Mouse (Mus musculus) adrenal gland, postnatal 10 days (tissue): Measurements from ENCODE around the gene March1. TPM values are rescaled to one million over a fixed set of nuclear protein-coding genes. Genes with fewer than 3 reads are reported as not detected.

ENCODE experiments used
- DNase-seq: peaks from one replicate; pipeline ENCODE4 v3.0.0; 2021; ENCODE audit warnings: mixed read lengths
- total RNA-seq, 2 experiments: library from RNA; stranded (reverse); gene quantifications; 2 replicates each; pipeline ENCODE4 v1.2.3; 2021

March1 gene
- total RNA-seq, 2 experiments from 2014 or later, result 1.8 to 2.6 TPM

- no peak for DNase-seq
These were observed 370.0 kb downstream of the March1 start for GRCm38 (mm10) chr8:65987665-65988064.

GRCm38 (mm10) chr8:66022815-66023214, 405.1 kb downstream of the March1 start:
- no peak for DNase-seq

GRCm38 (mm10) chr8:66033651-66034050, 416.0 kb downstream of the March1 start:
- no peak for DNase-seq

GRCm38 (mm10) chr8:66034429-66034828, 416.7 kb downstream of the March1 start:
- no peak for DNase-seq

GRCm38 (mm10) chr8:66094152-66094551, 476.5 kb downstream of the March1 start:
- no peak for DNase-seq

GRCm38 (mm10) chr8:66098148-66098547, 480.4 kb downstream of the March1 start:
- no peak for DNase-seq

GRCm38 (mm10) chr8:66119294-66119693, 501.6 kb downstream of the March1 start:
- DNase-seq, result no peak

- no peak for DNase-seq
These were observed 541.9 kb downstream of the March1 start for GRCm38 (mm10) chr8:66159648-66160047.

- no peak for DNase-seq
These were observed 549.1 kb downstream of the March1 start for GRCm38 (mm10) chr8:66166835-66167234.

- no peak for DNase-seq
These were observed 549.9 kb downstream of the March1 start for GRCm38 (mm10) chr8:66167405-66168173.

- DNase-seq, result no peak
These were observed 561.6 kb downstream of the March1 start for GRCm38 (mm10) chr8:66179336-66179735.

- DNase-seq, result no peak
These were observed 563.6 kb downstream of the March1 start for GRCm38 (mm10) chr8:66181265-66181664.

- DNase-seq, result no peak
These were observed 564.6 kb downstream of the March1 start for GRCm38 (mm10) chr8:66182257-66182656.

GRCm38 (mm10) chr8:66183454-66183853, 565.8 kb downstream of the March1 start:
- DNase-seq, result no peak

GRCm38 (mm10) chr8:66185226-66185625, 567.5 kb downstream of the March1 start:
- no peak for DNase-seq

- no peak for DNase-seq
These were observed 576.7 kb downstream of the March1 start for GRCm38 (mm10) chr8:66194416-66194815.

- DNase-seq, result no peak
These were observed 582.5 kb downstream of the March1 start for GRCm38 (mm10) chr8:66200169-66200568.

GRCm38 (mm10) chr8:66203814-66204438, 586.2 kb downstream of the March1 start:
- DNase-seq, result no peak

GRCm38 (mm10) chr8:66209553-66209952, 591.9 kb downstream of the March1 start:
- no peak for DNase-seq

- DNase-seq, result no peak
These were observed 592.6 kb downstream of the March1 start for GRCm38 (mm10) chr8:66210294-66210693.

GRCm38 (mm10) chr8:66219974-66220373, 602.3 kb downstream of the March1 start:
- no peak for DNase-seq

GRCm38 (mm10) chr8:66229931-66230330, 612.2 kb downstream of the March1 start:
- no peak for DNase-seq

GRCm38 (mm10) chr8:66269546-66269945, 651.8 kb downstream of the March1 start:
- DNase-seq, result no peak

- DNase-seq, result no peak
These were observed 652.4 kb downstream of the March1 start for GRCm38 (mm10) chr8:66270116-66270515.
